Mouse (Mus musculus) E14TG2a.4 (cell line): ENCODE measurements at regions not wholly inside any gene's neighbourhood (a gene's known extent, or its start where the extent isn't known, plus 50 kb on each side); places are given as distances from the start of the nearest gene placed in this dataset.
"Not testable (repeated sequence)": the region's sequence is repeated elsewhere in the genome, so short reads cannot be mapped to it uniquely, and the experiment has no call there.

Experiments
- H3K27me3 ChIP-seq: 2 replicates; pipeline ENCODE4 v1.6.1; 2014; ENCODE audit warnings: low read length, control low read depth; ENCODE audit not compliant: insufficient read depth
- H3K36me3 ChIP-seq: 2 replicates; pipeline ENCODE4 v1.6.1; 2014; ENCODE audit warnings: low read length, control low read depth; ENCODE audit not compliant: insufficient read depth
- H3K4me1 ChIP-seq: replicated peaks from 2 replicates; pipeline ENCODE4 v1.6.1; 2014; ENCODE audit warnings: low read depth, low read length, control low read depth
- H3K4me3 ChIP-seq: replicated peaks from 2 replicates; pipeline ENCODE4 v1.5.1; 2014; ENCODE audit warnings: mild to moderate bottlenecking, low read length
- H3K9me3 ChIP-seq: 2 replicates; pipeline ENCODE4 v1.6.1; 2014; ENCODE audit warnings: low read length, control low read depth
- NANOG ChIP-seq: IDR thresholded peaks from 2 replicates; pipeline ENCODE4 v1.6.1; 2014; ENCODE audit warnings: borderline replicate concordance, low read length, mixed read lengths
- POU5F1 ChIP-seq: IDR thresholded peaks from 2 replicates; pipeline ENCODE4 v1.6.1; 2014; ENCODE audit warnings: low read length, borderline replicate concordance

- H3K36me3 ChIP-seq, H3K27me3 ChIP-seq: not testable (repeated sequence)
- Histone ChIP-seq H3K4me1 (peaks cover 40% of the 10 kb centered on the region), H3K9me3 (peaks cover 28% of the 10 kb centered on the region), H3K4me3 (peak overlapping the region; percentile 23; the same call in 1 of the 2 replicates)
- peak; percentile 73; the same call in 1 of the 2 replicates for TF ChIP-seq POU5F1
Measured at GRCm38 (mm10) chr5:26751196-26751595, 65.8 kb upstream of the Dpp6 start.

- not testable (repeated sequence) for H3K27me3 ChIP-seq, H3K4me3 ChIP-seq, H3K36me3 ChIP-seq
- peak; percentile 55; the same call in 1 of the 2 replicates for TF ChIP-seq NANOG
- peaks cover 28% of the 10 kb centered on the region for H3K9me3 ChIP-seq
- H3K4me1 ChIP-seq, result peaks cover 35% of the 10 kb centered on the region
Measured at GRCm38 (mm10) chr5:26751601-26752305, 65.2 kb upstream of the Dpp6 start.

- not testable (repeated sequence) for H3K4me3 ChIP-seq, H3K36me3 ChIP-seq, H3K27me3 ChIP-seq
- peaks cover 23% of the 10 kb centered on the region for H3K4me1 ChIP-seq
- peaks cover 28% of the 10 kb centered on the region for H3K9me3 ChIP-seq
Measured at GRCm38 (mm10) chr5:26754129-26754528, 62.9 kb upstream of the Dpp6 start.
